Mouse (Mus musculus) A20 (cell line): ENCODE data around the gene Dnajc8.
"Not testable (repeated sequence)": the region's sequence is repeated elsewhere in the genome, so short reads cannot be mapped to it uniquely, and the experiment has no call there.

Experiments
- DNase-seq: peaks from one replicate; pipeline ENCODE4 v3.0.0-alpha.2; 2011; ENCODE audit warnings: low read depth, low spot score

Gene Dnajc8

GRCm38 (mm10) chr4:132567361-132567779, 32.0 kb downstream of the Dnajc8 start:
- no peak for DNase-seq

- DNase-seq, result no peak
These were observed 33.8 kb downstream of the Dnajc8 start for GRCm38 (mm10) chr4:132569115-132569514.

GRCm38 (mm10) chr4:132571190-132571589, 35.8 kb downstream of the Dnajc8 start:
- DNase-seq, result no peak

- DNase-seq, result no peak
These were observed 38.0 kb downstream of the Dnajc8 start for GRCm38 (mm10) chr4:132573327-132573726.

- DNase-seq, result no peak
These were observed 39.5 kb downstream of the Dnajc8 start for GRCm38 (mm10) chr4:132574809-132575347.

- peak; percentile 78 for DNase-seq
These were observed 48.4 kb downstream of the Dnajc8 start for GRCm38 (mm10) chr4:132583781-132584180.

- no peak for DNase-seq
These were observed 49.6 kb downstream of the Dnajc8 start for GRCm38 (mm10) chr4:132584975-132585374.

GRCm38 (mm10) chr4:132586282-132586681, 50.9 kb downstream of the Dnajc8 start:
- no peak for DNase-seq

- DNase-seq, result no peak
These were observed 53.2 kb downstream of the Dnajc8 start for GRCm38 (mm10) chr4:132588512-132588911.

- DNase-seq, result no peak
These were observed 55.3 kb downstream of the Dnajc8 start for GRCm38 (mm10) chr4:132590642-132591041.

- peak; percentile 84 for DNase-seq
These were observed 57.6 kb downstream of the Dnajc8 start for GRCm38 (mm10) chr4:132592958-132593357.

- DNase-seq, result no peak
These were observed 58.8 kb downstream of the Dnajc8 start for GRCm38 (mm10) chr4:132594191-132594590.

GRCm38 (mm10) chr4:132598861-132599260, 63.5 kb downstream of the Dnajc8 start:
- DNase-seq, result no peak

- DNase-seq, result no peak
These were observed 64.4 kb downstream of the Dnajc8 start for GRCm38 (mm10) chr4:132599764-132600163.

- peak; percentile 67 for DNase-seq
These were observed 65.1 kb downstream of the Dnajc8 start for GRCm38 (mm10) chr4:132600465-132600864.

- not testable (repeated sequence) for DNase-seq
These were observed 65.9 kb downstream of the Dnajc8 start for GRCm38 (mm10) chr4:132601242-132601641.
